Mouse (Mus musculus) kidney, postnatal 0 days (tissue): ENCODE measurements around the gene Tmem258. TPM values are rescaled to one million over a fixed set of nuclear protein-coding genes. Genes with fewer than 3 reads are reported as not detected.
"Not testable (repeated sequence)": the region's sequence is repeated elsewhere in the genome, so short reads cannot be mapped to it uniquely, and the experiment has no call there.

Experiments
- ATAC-seq: fragments of 200-750 bp; cut with Nextera tagmentation; replicated peaks from 2 replicates; pipeline ENCODE4 v1.8.0; 2017; ENCODE audit warnings: low read depth, moderate number of reproducible peaks, moderate TSS enrichment, moderate library complexity; ENCODE audit not compliant: low FRiP score
- DNase-seq: peaks from one replicate; pipeline ENCODE4 v3.0.0-alpha.2; 2016; ENCODE audit warnings: low spot score
- H3K27ac ChIP-seq: fragments of 300-500 bp; sonication (generic); 2 replicates; pipeline ENCODE4 v1.5.1; 2014; ENCODE audit warnings: mild to moderate bottlenecking
- H3K27me3 ChIP-seq: fragments of 300-500 bp; sonication (generic); 2 replicates; pipeline ENCODE4 v1.6.1; 2014; ENCODE audit warnings: low read length, mixed read lengths; ENCODE audit not compliant: insufficient read depth
- H3K36me3 ChIP-seq: fragments of 300-500 bp; sonication (generic); 2 replicates; pipeline ENCODE4 v1.6.1; 2014; ENCODE audit warnings: low read length, mixed read lengths; ENCODE audit not compliant: insufficient read depth
- H3K4me1 ChIP-seq: fragments of 300-500 bp; sonication (generic); replicated peaks from 2 replicates; pipeline ENCODE4 v1.6.1; 2014; ENCODE audit warnings: antibody characterized with exemption, low read length, mixed read lengths; ENCODE audit not compliant: insufficient read depth
- H3K4me2 ChIP-seq: fragments of 300-500 bp; sonication (generic); 2 replicates; pipeline ENCODE4 v1.6.1; 2014; ENCODE audit warnings: mild to moderate bottlenecking, low read length, moderate library complexity, mixed read lengths
- H3K4me3 ChIP-seq: fragments of 300-500 bp; sonication (generic); replicated peaks from 2 replicates; pipeline ENCODE4 v1.5.1; 2014; ENCODE audit warnings: low read depth, low read length
- H3K9ac ChIP-seq: fragments of 300-500 bp; sonication (generic); 2 replicates; pipeline ENCODE4 v1.6.1; 2014; ENCODE audit warnings: low read depth, low read length
- H3K9me3 ChIP-seq: fragments of 300-500 bp; sonication (generic); replicated peaks from 2 replicates; pipeline ENCODE4 v1.6.1; 2016; ENCODE audit warnings: low read length, inconsistent platforms, mixed read lengths
- CTCF ChIP-seq: IDR thresholded peaks from 2 replicates; pipeline ENCODE4 v1.5.1; 2016; ENCODE audit warnings: antibody characterized with exemption, low read depth, mild to moderate bottlenecking, moderate library complexity
- WGBS: fragments of 180-500 bp; shearing (Covaris S2); extraction: QIAGEN DNeasy Blood & Tissue Kit; methylation state at CpG from one replicate; pipeline ENCODE4 v1.1.7; 2014; 5-methylcytosine and 5-hydroxymethylcytosine counted together
- polyA plus RNA-seq: library from polyadenylated mRNA; unstranded; fragments of >200 nt; fragmentation: Nextera tagmentation; extraction: Ambion mirVana; gene quantifications from 2 replicates; pipeline ENCODE4 v1.2.1, GENCODE M21; 2015

Tmem258 gene
- 427 and 460 TPM in 2 replicates for polyA plus RNA-seq

- Histone ChIP-seq H3K9ac (peak within 1 kb of the TSS; percentile 74), H3K36me3 (peaks cover 32% of the 10 kb centered on the region), H3K4me1 (peaks cover 12% of the 10 kb centered on the region; the same call in 1 of the 2 replicates), H3K9me3 (no peaks in the 10 kb centered on the region), H3K27ac (peak within 1 kb of the TSS; percentile 76), H3K4me2 (peak within 1 kb of the TSS; percentile 66), H3K4me3 (peak within 1 kb of the TSS; percentile 74), H3K27me3 (no peaks in the 10 kb centered on the region)
- ATAC-seq (peak; percentile 91), DNase-seq (peak; percentile 94)
- no peak for TF ChIP-seq CTCF
- under 1% methylated on average over 40 of the region's 40 CpGs for WGBS
Observed at GRCm38 (mm10) chr19:10203848-10204615, at the start of gene Tmem258, which contains the start of gene Fen1. TSS of gene Tmem258 (plus strand) at chr19:10204014. TSS of gene Fen1 (minus strand) at chr19:10204169.

- no peak for DNase-seq
- H3K4me2 ChIP-seq: no peak overlapping the region
- WGBS: 55% methylated on average over 2 of the region's 2 CpGs
- no peak for TF ChIP-seq CTCF
- H3K27ac ChIP-seq: no peak overlapping the region
- H3K36me3 ChIP-seq: no peaks in the 10 kb centered on the region
- ATAC-seq: no peak
- no peaks in the 10 kb centered on the region for H3K4me1 ChIP-seq
- H3K9ac ChIP-seq: no peak overlapping the region
- no peaks in the 10 kb centered on the region for H3K27me3 ChIP-seq
- no peaks in the 10 kb centered on the region for H3K9me3 ChIP-seq
- no peak overlapping the region for H3K4me3 ChIP-seq
Observed at GRCm38 (mm10) chr19:10157725-10158124, 46.1 kb upstream of the Tmem258 start.

- no peaks in the 10 kb centered on the region for H3K4me1 ChIP-seq
- no peak overlapping the region for H3K27ac ChIP-seq
- DNase-seq (no peak), ATAC-seq (no peak)
- no peak for TF ChIP-seq CTCF
- no peaks in the 10 kb centered on the region for H3K27me3 ChIP-seq
- H3K9ac ChIP-seq: no peak overlapping the region
- no peaks in the 10 kb centered on the region for H3K9me3 ChIP-seq
- no peaks in the 10 kb centered on the region for H3K36me3 ChIP-seq
- H3K4me2 ChIP-seq: no peak overlapping the region
- no peak overlapping the region for H3K4me3 ChIP-seq
- 69% methylated on average over 3 of the region's 3 CpGs for WGBS
Observed at GRCm38 (mm10) chr19:10163896-10164295, 39.9 kb upstream of the Tmem258 start.

GRCm38 (mm10) chr19:10165928-10166327 is 37.9 kb upstream of the Tmem258 start:
- H3K9ac ChIP-seq, DNase-seq, H3K27me3 ChIP-seq, ATAC-seq, H3K36me3 ChIP-seq, H3K9me3 ChIP-seq, H3K4me3 ChIP-seq, H3K4me1 ChIP-seq, H3K27ac ChIP-seq, H3K4me2 ChIP-seq: not testable (repeated sequence)
- 93% methylated on average over 3 of the region's 4 CpGs for WGBS

DNA sequence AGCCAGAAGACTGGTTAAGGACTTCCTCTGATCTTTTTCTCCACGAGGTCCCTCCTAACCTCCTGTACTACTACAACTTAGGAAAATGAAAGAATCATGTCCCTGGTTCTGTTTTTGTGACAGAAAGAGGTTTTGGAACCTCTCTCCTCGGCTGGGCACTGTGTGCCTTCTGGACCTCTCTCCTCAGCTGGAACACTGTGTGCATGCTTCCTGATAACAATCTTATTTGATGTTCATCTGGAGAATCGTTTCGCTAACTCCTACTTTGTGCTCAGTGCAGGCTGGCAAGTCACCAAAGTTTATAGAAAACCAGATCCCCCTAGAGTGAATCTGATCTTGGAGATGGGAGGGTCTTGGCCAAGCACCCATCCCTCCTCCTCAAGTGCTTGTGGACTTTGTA is 36.7 kb upstream of the Tmem258 start:
- TF ChIP-seq CTCF: no peak
- DNase-seq: no peak
- Histone ChIP-seq H3K27ac (no peak overlapping the region), H3K4me1 (no peaks in the 10 kb centered on the region), H3K36me3 (no peaks in the 10 kb centered on the region), H3K9me3 (no peaks in the 10 kb centered on the region), H3K27me3 (no peaks in the 10 kb centered on the region), H3K4me3 (no peak overlapping the region), H3K9ac (no peak overlapping the region), H3K4me2 (no peak overlapping the region)
- no peak for ATAC-seq
- 57% methylated on average over 4 of the region's 4 CpGs for WGBS

DNA sequence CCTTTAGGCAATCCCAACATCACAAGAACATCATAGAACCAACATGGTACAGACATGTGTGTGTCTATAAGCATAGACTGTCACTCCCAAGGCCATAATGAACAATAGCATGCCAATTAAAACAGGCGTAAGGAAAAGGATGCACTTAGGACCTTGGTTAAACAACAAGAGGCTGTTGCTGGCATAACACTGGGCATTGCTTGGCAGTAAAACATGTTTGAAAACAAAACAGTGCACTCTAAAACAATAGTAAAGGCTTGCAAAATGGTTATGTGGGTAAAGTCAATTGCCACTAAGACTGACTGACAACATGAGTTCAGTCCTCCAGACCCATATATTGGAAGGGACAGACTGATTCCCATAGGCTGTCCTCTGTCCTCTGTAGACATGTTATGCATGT is 35.9 kb upstream of the Tmem258 start:
- Histone ChIP-seq H3K27me3 (no peaks in the 10 kb centered on the region), H3K4me2 (no peak overlapping the region), H3K36me3 (no peaks in the 10 kb centered on the region), H3K4me3 (no peak overlapping the region), H3K27ac (no peak overlapping the region), H3K9me3 (no peaks in the 10 kb centered on the region), H3K4me1 (no peaks in the 10 kb centered on the region), H3K9ac (no peak overlapping the region)
- no peak for ATAC-seq
- whole genome bisulfite sequencing: 91% methylated on average over 1 of the region's 1 CpGs
- DNase-seq: no peak
- no peak for TF ChIP-seq CTCF
